Mouse (Mus musculus) common myeloid progenitor, adult 5-6 weeks (primary cell): Measurements from ENCODE around the gene Skp1a. TPM values are rescaled to one million over a fixed set of nuclear protein-coding genes. Genes with fewer than 3 reads are reported as not detected.

ENCODE experiments used
- total RNA-seq: library from RNA; stranded (forward); fragments of 200-1000, 187-1606 nt; gene quantifications from 2 replicates; pipeline ENCODE4 v1.2.3, GENCODE M21; 2017

Skp1a gene
- total RNA-seq, 1 experiment from 2014 or later, result 277 TPM

Other genes with a start within 250 kb of the Skp1a start
- gene Ube2b, start 231.2 kb upstream of the Skp1a start, total RNA-seq, result 79.9 and 91.3 TPM in 2 replicates
- 3.3 and 5.7 TPM in 2 replicates for gene Cdkl3, start 227.8 kb upstream of the Skp1a start, total RNA-seq
- gene Ppp2ca, start 133.3 kb upstream of the Skp1a start, total RNA-seq, result 109 and 112 TPM in 2 replicates
- not detected in 2 replicates for gene Olfr1373, start 86.5 kb upstream of the Skp1a start, total RNA-seq
- not detected in 2 replicates for gene Olfr1371, start 18.0 kb upstream of the Skp1a start, total RNA-seq
- gene Tcf7, start 51.0 kb downstream of the Skp1a start, total RNA-seq, result 1.2 TPM in 2 replicates
- 230 and 274 TPM in 2 replicates for gene Vdac1, start 128.9 kb downstream of the Skp1a start, total RNA-seq
- gene 9530068E07Rik, start 164.4 kb downstream of the Skp1a start, total RNA-seq, result 61.4 and 77.6 TPM in 2 replicates